Mouse (Mus musculus) intestine, embryonic 14.5 days (tissue): ENCODE measurements around the gene Hspb6. TPM values are rescaled to one million over a fixed set of nuclear protein-coding genes. Genes with fewer than 3 reads are reported as not detected.

Experiments
- ATAC-seq: fragments of 200-750 bp; cut with Nextera tagmentation; replicated peaks from 2 replicates; pipeline ENCODE4 v1.8.0; 2017; ENCODE audit warnings: low read depth, moderate number of reproducible peaks, moderate TSS enrichment, moderate library complexity; ENCODE audit not compliant: low FRiP score, low TSS enrichment
- DNase-seq: peaks from one replicate; pipeline ENCODE4 v3.0.0-alpha.2; 2018; ENCODE audit warnings: low spot score
- H3K27ac ChIP-seq: fragments of 300-500 bp; sonication (generic); 2 replicates; pipeline ENCODE4 v1.5.1; 2014; ENCODE audit warnings: low read depth, mild to moderate bottlenecking, control low read depth
- H3K27me3 ChIP-seq: fragments of 300-500 bp; sonication (generic); replicated peaks from 2 replicates; pipeline ENCODE4 v1.6.1; 2014; ENCODE audit warnings: low read length, control low read depth; ENCODE audit not compliant: control insufficient read depth, insufficient read depth
- H3K36me3 ChIP-seq: fragments of 300-500 bp; sonication (generic); 2 replicates; pipeline ENCODE4 v1.6.1; 2014; ENCODE audit warnings: low read length, control low read depth; ENCODE audit not compliant: control insufficient read depth, insufficient read depth
- H3K4me1 ChIP-seq: fragments of 300-500 bp; sonication (generic); replicated peaks from 2 replicates; pipeline ENCODE4 v1.6.1; 2014; ENCODE audit warnings: low read length, control low read depth, mixed read lengths; ENCODE audit not compliant: control insufficient read depth, insufficient read depth
- H3K4me2 ChIP-seq: fragments of 300-500 bp; sonication (generic); 2 replicates; pipeline ENCODE4 v1.6.1; 2014; ENCODE audit warnings: low read length
- H3K4me3 ChIP-seq: fragments of 300-500 bp; sonication (generic); 2 replicates; pipeline ENCODE4 v1.5.1; 2014; ENCODE audit warnings: low read depth, low read length, control low read depth, mixed read lengths
- H3K9ac ChIP-seq: fragments of 300-500 bp; sonication (generic); 2 replicates; pipeline ENCODE4 v1.6.1; 2014; ENCODE audit warnings: mild to moderate bottlenecking, low read length
- H3K9me3 ChIP-seq: fragments of 300-500 bp; sonication (generic); 2 replicates; pipeline ENCODE4 v1.6.1; 2016; ENCODE audit warnings: low read length, control low read depth; ENCODE audit not compliant: control insufficient read depth
- WGBS: fragments of 180-500 bp; shearing (Covaris S2); extraction: QIAGEN DNeasy Blood & Tissue Kit; methylation state at CpG from one replicate; pipeline ENCODE4 v1.1.7; 2014; 5-methylcytosine and 5-hydroxymethylcytosine counted together
- polyA plus RNA-seq: library from polyadenylated mRNA; unstranded; fragments of >200 nt; fragmentation: Nextera tagmentation; extraction: Ambion mirVana; gene quantifications from 2 replicates; pipeline ENCODE4 v1.2.1, GENCODE M21; 2014

The Hspb6 gene
- polyA plus RNA-seq, 1 experiment from 2014 or later = 48.5 TPM

GRCm38 (mm10) chr7:30525954-30526353 lies 26.0 kb upstream of the Hspb6 start:
- 23% methylated on average over 10 of the region's 10 CpGs for WGBS
- no peak for DNase-seq
- H3K36me3 ChIP-seq = peaks cover 57% of the 10 kb centered on the region

GRCm38 (mm10) chr7:30526399-30526798 lies 25.6 kb upstream of the Hspb6 start:
- Histone ChIP-seq H3K9me3 (no peaks in the 10 kb centered on the region), H3K9ac (peak overlapping the region; percentile 4; the same call in 1 of the 2 replicates), H3K4me2 (peak overlapping the region; percentile 35), H3K27me3 (no peaks in the 10 kb centered on the region), H3K36me3 (peaks cover 61% of the 10 kb centered on the region), H3K27ac (peak overlapping the region; percentile 24; the same call in 1 of the 2 replicates), H3K4me1 (peaks cover 13% of the 10 kb centered on the region), H3K4me3 (no peak overlapping the region)
- no peak for ATAC-seq
- 33% methylated on average over 17 of the region's 17 CpGs for WGBS
- DNase-seq = no peak

More at GRCm38 (mm10) chr7:30525954-30526353, 26.0 kb upstream of the Hspb6 start:
- Histone ChIP-seq H3K9ac (peak overlapping the region; percentile 4; the same call in 1 of the 2 replicates), H3K27ac (peak overlapping the region; percentile 24; the same call in 1 of the 2 replicates), H3K27me3 (no peaks in the 10 kb centered on the region), H3K9me3 (no peaks in the 10 kb centered on the region), H3K4me3 (no peak overlapping the region), H3K4me2 (peak overlapping the region; percentile 35), H3K4me1 (peaks cover 11% of the 10 kb centered on the region)
- peak; percentile 48; the same call in 1 of the 2 replicates for ATAC-seq

GRCm38 (mm10) chr7:30526981-30527380 lies 25.0 kb upstream of the Hspb6 start:
- 80% methylated on average over 14 of the region's 14 CpGs for WGBS
- Histone ChIP-seq H3K9me3 (no peaks in the 10 kb centered on the region), H3K27me3 (no peaks in the 10 kb centered on the region), H3K4me2 (peak overlapping the region; percentile 35; the same call in 1 of the 2 replicates), H3K4me1 (peaks cover 16% of the 10 kb centered on the region), H3K27ac (no peak overlapping the region), H3K4me3 (no peak overlapping the region), H3K36me3 (peaks cover 67% of the 10 kb centered on the region), H3K9ac (peak overlapping the region; percentile 4; the same call in 1 of the 2 replicates)
- ATAC-seq (no peak), DNase-seq (no peak)

GRCm38 (mm10) chr7:30531291-30531815 lies 20.6 kb upstream of the Hspb6 start:
- DNase-seq (no peak), ATAC-seq (no peak)
- Histone ChIP-seq H3K36me3 (peaks cover 46% of the 10 kb centered on the region), H3K4me2 (no peak overlapping the region), H3K4me3 (no peak overlapping the region), H3K9ac (no peak overlapping the region), H3K4me1 (peaks cover 27% of the 10 kb centered on the region), H3K27me3 (no peaks in the 10 kb centered on the region), H3K27ac (no peak overlapping the region), H3K9me3 (no peaks in the 10 kb centered on the region)
- 77% methylated on average over 9 of the region's 9 CpGs for WGBS

GRCm38 (mm10) chr7:30532931-30533330 lies 19.0 kb upstream of the Hspb6 start:
- no peaks in the 10 kb centered on the region for H3K9me3 ChIP-seq

GRCm38 (mm10) chr7:30533941-30534632 lies 17.9 kb upstream of the Hspb6 start:
- no peaks in the 10 kb centered on the region for H3K9me3 ChIP-seq
- H3K4me3 ChIP-seq = peak overlapping the region; percentile 72
- DNase-seq = no peak
- peak; percentile 24; the same call in 1 of the 2 replicates for ATAC-seq
- peak overlapping the region; percentile 90 for H3K4me2 ChIP-seq
- H3K4me1 ChIP-seq = peaks cover 22% of the 10 kb centered on the region
- no peaks in the 10 kb centered on the region for H3K27me3 ChIP-seq
- peaks cover 38% of the 10 kb centered on the region for H3K36me3 ChIP-seq
- H3K27ac ChIP-seq = no peak overlapping the region; the same call in 1 of the 2 replicates
- WGBS = 8% methylated on average over 26 of the region's 26 CpGs
- H3K9ac ChIP-seq = peak overlapping the region; percentile 69

More at GRCm38 (mm10) chr7:30532931-30533330, 19.0 kb upstream of the Hspb6 start:
- Histone ChIP-seq H3K27me3 (no peaks in the 10 kb centered on the region), H3K36me3 (peaks cover 45% of the 10 kb centered on the region), H3K4me3 (no peak overlapping the region), H3K4me2 (peak overlapping the region; percentile 0; the same call in 1 of the 2 replicates), H3K4me1 (peaks cover 22% of the 10 kb centered on the region), H3K27ac (no peak overlapping the region), H3K9ac (no peak overlapping the region)
- WGBS = 34% methylated on average over 8 of the region's 8 CpGs
- no peak for ATAC-seq
- no peak for DNase-seq

GRCm38 (mm10) chr7:30534633-30535577 lies 17.1 kb upstream of the Hspb6 start, which contains the start of gene Arhgap33:
Gene Arhgap33, minus strand, starts transcription at chr7:30535060.
- no peak within 1 kb of the TSS; the same call in 1 of the 2 replicates for H3K27ac ChIP-seq
- H3K4me2 ChIP-seq = peak within 1 kb of the TSS; percentile 90
- DNase-seq (peak; percentile 96), ATAC-seq (peak; percentile 94)
- peak within 1 kb of the TSS; percentile 69 for H3K9ac ChIP-seq
- H3K4me1 ChIP-seq = peaks cover 22% of the 10 kb centered on the region
- no peaks in the 10 kb centered on the region for H3K9me3 ChIP-seq
- peak within 1 kb of the TSS; percentile 72 for H3K4me3 ChIP-seq
- no peaks in the 10 kb centered on the region for H3K27me3 ChIP-seq
- peaks cover 38% of the 10 kb centered on the region for H3K36me3 ChIP-seq
- under 1% methylated on average over 62 of the region's 84 CpGs for WGBS

- no peak overlapping the region for H3K27ac ChIP-seq
- peaks cover 49% of the 10 kb centered on the region for H3K36me3 ChIP-seq
- H3K4me2 ChIP-seq = no peak overlapping the region
- DNase-seq (no peak), ATAC-seq (no peak)
- no peak overlapping the region for H3K9ac ChIP-seq
- 92% methylated on average over 7 of the region's 7 CpGs for WGBS
- no peaks in the 10 kb centered on the region for H3K9me3 ChIP-seq
- H3K27me3 ChIP-seq = no peaks in the 10 kb centered on the region
- H3K4me3 ChIP-seq = no peak overlapping the region
- 0 out of 2 replicates have a peak, but pooled peaks cover under 1% of the 10 kb centered on the region for H3K4me1 ChIP-seq
Observed at GRCm38 (mm10) chr7:30540572-30540971, 11.4 kb upstream of the Hspb6 start.
